Mouse (Mus musculus) spleen, postnatal 36 days (tissue): ENCODE results near the gene Gm20388.

Experiments used
- DNase-seq, 2 experiments: peaks; one replicate each; pipeline ENCODE4 v3.0.0; 2022; ENCODE audit warnings: low spot score in 2 of 2, mixed read lengths in 1 of 2

Gene Gm20388

DNA sequence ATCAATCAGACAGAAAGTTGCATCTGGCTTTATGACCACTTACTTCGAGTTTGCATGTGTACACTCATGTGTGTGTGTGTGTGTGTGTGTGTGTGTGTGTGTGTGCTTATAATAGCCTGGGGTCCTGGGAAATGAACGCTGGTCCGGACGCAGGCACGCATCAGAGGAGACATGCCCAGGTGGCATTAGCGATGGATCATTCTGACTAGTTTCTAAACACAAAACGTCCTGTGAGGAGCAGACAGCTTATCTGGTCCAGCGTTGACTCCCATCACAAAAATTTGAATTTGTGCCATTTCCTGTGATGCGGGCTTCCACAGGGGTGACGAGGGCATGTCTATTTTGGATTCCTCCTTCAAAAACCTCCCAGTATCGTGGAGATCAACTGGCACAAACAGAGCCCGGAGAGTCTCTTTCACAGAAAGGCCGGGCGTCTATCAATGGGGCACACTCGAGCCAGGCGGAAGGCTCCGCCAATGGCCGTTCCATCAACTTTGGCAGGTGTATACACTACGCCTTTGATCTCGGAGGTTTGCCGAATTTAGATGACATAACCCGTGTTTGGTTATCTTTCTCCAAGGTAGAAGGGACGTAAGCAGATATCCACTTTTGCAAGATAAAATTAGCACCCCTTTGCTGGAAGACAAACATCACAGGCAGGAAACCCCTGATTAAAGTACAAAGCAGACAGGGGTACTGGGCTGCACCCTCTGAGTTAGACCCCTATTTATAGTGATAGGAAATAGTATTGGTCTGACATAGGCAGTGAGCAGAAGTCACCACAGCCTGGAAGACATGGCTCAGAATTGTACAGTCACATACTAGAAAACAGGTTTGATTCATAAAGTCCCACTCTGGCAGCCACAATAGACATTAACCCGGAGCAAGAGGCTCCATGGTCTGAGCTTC is 965.6 kb downstream of the Gm20388 start:
- DNase-seq, result no peak

DNA sequence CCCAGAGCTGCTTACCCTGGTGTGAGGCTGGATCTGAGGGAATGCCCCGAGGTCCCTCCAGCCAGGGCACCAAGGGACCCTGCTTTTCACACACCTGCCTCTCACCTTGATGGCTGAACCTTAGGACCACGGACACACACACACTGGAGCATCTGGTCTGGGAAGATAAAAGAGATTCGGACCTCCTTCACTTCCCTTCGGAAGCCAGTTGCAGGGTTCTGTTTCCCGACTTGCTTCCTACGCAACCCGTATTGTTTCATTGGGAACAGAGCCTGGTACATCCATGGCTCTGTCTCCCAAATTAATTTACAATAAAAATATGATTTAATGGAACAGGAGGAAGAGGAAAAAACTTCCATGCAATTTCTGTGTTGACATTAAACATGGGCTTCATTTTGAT is 966.4 kb downstream of the Gm20388 start:
- no peak for DNase-seq

DNA sequence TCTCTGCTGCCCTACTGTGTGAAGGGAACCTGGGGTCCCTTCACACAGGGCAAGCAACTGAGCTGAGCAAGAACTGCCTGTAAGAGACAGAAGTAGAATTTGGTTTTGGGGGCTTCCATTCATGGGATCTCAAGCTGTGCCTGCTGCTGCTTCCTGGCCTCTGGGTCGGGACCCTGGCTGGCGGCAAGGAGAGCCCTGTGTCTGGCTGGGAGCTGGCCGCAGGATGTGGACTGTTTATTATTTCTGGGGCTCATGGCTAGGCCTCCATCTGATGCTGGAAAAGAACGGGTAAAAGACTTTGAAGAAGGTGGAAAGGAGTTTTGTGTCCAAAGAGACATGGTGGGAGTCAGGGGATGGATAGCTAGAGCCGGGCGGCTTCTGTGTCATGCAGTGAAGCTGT is 969.3 kb downstream of the Gm20388 start:
- DNase-seq, result no peak

DNA sequence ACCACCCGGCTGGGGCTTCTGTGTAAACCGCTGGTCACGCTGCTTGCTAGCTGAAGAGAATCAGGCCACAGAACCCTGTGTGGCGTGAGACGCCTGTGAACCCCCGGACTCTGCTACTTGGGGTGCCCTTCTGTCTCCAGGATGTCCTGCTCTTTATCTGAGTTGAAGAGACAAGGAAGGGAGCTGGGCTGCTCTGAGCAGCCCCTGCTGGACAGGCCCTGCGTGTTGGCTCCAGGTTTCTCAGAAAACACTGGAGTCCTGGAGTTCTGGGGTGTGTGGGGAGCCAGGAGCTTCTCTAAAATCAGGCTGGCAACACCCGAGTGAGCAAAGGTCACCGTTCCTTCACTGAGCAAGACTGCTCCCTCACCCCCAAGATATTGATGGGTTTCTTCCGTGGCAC is 971.0 kb downstream of the Gm20388 start:
- no peak for DNase-seq

DNA sequence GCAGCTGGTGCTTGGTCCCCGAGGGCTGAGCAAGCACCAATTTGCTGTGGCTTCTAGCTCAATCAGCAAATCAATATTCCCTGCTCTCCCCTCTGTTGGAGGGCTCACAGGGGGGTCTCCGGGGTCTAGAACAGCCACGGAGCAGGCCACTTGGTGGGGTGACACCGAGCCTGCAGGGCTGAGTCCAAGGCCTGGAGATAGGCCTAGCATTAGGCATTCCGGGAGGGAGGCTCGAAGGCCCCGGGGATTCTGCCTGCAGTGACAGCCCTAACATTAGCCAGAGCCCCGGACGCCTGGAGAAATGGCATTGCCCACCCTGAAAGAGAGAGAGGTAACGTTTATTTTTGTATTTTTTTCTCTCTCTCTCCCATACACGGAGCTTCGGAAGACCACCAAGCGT is 972.0 kb downstream of the Gm20388 start:
- no peak for DNase-seq

DNA sequence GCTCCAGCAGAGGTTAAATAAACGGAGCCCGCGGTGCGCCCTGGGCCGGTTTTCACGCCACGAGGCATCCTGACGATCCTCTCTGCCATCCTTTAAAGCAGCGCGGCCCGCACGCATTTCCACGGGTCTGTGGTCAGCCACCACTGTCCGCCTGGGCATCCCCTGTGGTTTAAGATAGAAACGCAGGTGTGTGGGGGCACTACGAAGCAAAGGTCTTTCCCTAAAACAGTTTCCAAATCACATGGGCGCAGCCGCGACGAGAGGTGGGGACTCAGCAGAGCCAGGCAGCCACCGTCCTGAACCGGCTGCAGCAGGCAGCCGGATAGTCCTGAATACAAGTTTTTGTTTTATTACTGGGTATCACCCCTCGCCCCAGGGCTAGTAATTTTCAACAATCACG is 972.7 kb downstream of the Gm20388 start:
- no peak for DNase-seq

DNA sequence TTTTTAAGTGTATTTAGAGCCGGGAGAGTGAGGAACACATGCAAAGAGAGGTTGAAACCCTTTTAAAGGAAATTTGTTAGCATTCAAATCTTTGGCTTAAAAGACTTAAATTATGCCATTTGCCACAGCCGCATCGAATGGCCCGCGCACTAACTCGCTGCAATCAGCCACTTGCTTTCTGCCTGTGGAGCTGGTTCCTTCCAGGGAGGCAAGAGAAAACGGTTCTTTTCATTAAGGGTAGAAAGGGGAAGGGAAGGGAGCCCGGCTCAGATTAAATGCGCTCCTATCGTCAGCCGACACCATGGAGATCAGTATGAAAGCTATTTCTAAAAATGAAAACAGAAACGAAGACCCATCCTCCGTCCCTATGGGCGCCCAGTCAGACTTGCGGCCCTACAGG is 973.2 kb downstream of the Gm20388 start:
- DNase-seq, result no peak

DNA sequence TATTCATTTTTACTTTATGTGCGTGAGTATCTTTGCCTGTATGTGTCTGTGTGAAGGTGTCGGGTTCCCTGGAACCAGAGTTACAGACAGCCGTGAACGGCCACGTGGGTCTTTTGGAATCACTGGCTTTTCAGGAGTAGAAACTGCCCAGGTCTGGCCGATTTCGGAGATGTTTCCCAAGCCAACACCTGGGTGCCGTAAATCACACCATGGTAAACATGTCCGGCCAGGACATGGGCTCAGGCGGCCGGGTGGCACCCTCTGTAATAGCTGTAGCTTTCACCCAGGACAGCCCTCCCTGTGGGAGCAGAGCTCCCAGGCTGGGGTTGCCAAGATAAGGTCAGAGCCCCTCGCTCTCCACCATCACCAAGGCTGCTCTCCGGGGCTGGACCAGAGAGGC is 974.2 kb downstream of the Gm20388 start:
- no peak for DNase-seq

DNA sequence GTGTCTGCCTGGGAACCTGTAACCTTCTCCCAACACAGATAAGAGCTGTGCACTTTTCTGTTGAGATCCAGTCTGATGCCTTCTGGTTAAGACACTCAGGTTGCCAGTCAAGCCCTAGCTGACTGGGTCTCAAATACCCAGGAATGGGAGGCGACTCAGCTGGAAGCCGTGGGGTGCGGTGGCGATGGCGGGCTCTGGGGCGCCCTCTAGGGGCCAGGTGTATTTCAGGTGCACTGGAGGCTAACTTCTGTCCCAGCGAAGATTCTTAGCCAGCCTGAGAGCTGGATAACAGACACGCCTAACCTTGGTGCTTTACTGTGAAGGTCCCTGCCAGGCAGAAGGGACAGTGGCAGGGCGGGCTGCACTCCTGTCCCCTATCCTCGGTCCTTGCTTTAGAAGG is 976.6 kb downstream of the Gm20388 start:
- no peak for DNase-seq

DNA sequence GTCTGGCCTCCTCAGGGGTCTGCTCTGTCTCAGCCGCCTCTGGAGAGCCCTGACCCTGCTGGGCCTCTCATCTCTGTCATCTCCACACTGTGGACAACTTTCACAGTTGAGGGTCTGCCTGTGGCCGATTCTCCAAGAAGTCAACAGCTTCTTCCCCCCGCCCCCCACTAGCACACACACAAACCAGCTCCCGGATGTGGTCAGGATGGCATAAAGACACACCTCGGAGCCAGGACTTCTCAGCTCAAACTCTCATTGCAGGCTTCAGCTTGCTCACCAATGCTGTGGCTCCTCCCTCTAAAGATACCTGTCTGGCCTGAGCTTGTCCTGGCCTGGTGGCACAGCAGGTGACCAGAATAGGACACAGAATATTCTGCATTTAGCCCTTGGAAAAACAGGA is 977.4 kb downstream of the Gm20388 start:
- DNase-seq, result no peak

DNA sequence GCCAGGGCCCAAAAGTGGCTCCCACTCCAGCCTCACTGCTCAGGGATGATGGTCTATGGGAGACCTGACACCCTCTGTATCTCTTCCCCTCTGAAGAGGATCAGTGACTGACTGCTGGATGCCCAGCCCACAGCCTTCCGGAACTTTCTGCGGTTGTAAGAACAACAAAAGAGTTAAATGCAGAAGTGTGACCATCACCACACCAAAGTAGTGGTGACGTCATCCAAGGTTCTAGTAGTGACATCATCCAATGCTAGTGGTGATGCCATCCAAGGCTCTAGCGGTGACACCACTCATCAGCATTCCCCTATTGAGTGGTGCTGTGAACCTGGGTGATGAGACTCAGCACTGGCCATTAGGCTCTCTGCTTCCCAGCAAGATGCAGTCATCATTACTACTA is 978.5 kb downstream of the Gm20388 start:
- DNase-seq, result no peak

DNA sequence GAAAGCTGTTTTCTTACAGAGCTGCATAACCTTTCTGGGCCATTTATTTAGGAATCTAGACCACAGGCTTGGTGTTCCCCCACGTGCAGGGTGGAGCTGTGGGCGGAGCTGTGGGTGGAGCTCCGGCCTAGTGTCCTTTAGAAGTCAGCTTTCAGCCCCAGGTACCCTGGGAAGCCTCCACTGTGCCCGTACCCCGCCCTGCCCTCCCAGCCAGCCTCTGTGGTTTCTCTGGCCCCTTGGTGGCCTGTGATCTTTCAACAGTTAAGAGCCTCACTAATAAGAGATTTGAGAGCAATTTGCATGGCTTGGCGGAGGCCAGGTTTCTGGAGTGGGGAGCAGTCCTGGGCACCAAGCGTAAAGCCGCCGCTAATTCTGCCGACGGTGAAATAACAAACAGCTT is 979.4 kb downstream of the Gm20388 start:
- no peak for DNase-seq

DNA sequence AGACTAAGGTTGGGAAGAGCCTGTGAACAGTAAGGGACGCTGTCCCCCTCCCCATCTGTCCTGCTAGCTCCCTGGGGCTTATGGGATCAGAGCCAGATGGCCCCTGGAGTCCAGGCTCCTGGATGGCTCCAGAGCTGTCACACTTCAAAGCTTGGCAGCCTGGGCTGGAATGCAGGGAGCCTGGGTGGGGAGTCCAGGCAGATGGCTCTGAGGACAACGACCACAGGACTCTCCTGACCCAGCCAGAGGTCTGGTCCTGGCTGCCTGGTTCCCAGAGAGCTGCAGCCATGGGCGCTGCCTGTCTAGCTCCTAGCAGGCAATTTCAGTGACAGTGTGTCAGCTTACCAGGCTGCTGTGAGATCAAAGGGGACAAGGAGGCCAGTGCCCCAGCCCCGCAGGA is 984.4 kb downstream of the Gm20388 start:
- no peak for DNase-seq

DNA sequence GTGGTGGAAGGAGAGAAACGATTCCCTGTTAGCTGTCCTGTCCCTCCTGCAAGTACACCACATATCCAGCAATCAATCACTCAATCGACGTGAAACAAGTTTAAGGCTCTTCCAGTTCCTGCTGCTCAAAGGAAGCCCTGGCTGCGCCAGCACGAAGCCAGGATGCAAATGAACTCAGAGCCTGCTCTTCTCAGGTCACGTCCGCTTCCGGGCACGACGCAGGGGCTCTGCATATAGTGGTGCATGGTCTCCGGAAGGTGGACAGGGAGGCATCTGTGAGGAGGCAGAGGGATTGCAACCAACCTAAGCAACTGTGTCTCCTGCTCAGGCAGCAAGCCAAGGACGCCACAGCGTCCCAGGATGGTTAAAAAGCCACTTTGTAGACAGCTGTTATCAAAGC is 985.0 kb downstream of the Gm20388 start:
- no peak for DNase-seq

DNA sequence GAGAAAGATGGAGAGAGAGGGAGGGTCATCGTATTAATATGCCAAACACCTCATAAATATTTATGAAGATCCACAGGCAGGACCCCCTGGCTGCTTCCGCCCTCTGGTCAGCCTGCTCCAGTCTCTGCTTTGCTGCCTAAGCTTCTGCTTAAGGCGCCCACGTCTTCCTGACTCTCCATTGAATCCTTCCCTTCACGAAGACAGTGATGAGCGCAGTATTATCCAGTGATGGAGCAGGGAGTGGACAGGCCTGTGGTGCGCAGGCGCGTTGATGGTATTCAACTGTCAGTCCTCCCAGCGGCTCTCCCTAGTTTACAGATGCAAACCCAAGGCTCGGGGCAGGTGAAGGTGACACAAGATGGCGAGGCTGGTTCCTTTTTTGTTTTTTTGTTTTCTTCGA is 985.6 kb downstream of the Gm20388 start:
- no peak for DNase-seq

DNA sequence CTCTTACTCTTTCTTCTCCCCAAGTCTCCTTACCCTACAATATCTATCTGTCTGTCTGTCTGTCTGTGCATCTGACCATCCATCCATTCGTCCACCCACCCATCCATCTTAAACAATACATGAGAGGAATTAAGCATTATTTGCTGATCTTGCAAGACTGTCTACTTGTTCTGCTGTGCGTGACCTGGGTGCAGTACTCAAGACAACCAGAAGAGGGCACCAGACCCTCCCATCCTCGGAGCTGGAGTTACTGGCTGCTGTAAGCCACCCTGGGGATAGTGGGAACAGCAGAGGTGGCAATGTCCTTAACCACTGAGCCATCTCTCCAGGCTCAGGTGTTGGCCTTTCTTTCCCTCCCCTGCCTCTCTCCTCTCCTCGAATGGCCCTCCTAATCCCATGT is 987.4 kb downstream of the Gm20388 start:
- DNase-seq, result no peak

DNA sequence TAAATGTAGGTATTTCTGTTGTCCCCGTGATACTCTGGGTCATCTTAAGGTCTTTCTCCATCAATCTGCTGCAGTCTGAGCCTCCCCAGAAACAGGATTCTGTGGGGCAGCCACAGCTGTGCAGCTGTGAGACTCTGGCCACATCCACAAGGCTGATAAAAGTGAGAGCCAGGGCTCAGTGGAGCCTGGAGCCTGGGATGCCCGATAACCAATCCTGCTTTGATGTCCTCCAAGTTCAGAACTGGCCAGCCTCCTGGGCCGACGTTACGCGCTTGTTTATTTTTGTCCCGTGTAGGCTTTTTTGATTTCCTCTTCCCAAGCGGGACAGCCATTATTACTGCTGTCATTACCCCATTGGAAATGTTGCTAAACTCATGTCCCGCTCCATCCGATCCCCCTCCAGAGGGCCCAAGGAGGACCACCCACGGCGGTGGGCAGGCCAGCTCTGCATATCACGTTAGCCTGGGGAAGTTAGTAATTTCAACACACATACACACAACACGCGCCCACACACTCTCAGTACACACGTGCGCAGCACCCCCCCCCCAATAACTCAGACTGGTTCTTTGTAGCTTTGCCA is 988.3 kb downstream of the Gm20388 start:
- no peak for DNase-seq

DNA sequence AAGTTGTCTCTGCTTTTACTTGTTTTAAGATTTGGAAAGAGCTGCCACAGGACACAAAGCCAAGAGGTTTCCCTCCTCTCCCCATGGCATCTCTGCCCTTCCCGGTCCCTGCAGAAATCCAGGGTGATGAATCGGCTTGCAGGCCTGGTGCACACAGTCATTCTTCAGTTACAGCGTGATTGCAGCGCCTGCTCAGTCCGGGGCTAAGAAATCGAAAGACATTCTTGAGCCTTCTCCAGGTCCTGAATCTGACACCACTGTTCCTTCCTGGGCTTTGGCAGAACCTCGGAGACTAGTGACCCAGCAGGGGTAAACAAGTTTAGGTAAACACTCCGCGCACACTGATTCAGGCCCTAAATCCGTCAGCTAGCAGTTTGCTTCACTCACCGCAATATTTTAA is 991.7 kb downstream of the Gm20388 start:
- DNase-seq, result no peak

DNA sequence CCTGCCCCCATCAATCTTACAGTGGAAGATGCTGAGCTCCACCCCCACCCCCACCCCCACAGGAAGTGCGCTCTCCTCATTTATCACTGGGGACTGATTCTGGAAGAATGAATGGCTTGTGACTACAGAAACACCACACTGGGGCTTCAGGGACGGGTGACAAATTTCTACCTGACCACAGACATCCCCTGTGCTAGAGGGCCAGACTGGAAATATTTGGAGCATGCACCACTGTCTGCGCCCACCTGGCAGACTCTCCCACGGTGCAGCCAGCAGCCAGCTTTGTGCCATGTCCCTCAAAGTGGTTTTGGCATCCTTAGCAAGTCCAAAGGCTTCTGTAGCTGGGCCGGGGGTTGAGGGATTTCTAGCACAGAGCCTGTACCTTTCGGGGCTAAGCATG is 997.0 kb downstream of the Gm20388 start:
- no peak for DNase-seq

DNA sequence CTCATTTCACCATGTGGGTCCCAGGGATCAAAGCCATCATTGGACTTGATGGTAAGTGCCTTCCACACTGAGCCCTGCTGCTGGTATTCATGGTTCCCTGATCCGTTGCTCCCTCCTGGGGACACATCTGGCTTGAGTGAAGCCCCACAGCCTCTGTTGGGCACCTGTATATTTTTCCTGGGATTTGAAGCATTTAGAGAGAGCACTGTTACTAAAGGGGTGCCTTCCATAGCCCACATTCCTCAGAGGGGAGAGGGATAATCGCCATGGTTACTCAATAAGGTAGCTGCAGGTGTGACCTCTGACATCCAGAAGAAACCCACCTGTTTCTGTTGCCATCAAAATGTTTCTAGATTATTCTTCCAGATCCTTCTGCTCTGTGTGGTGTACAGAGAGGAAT is 1000.3 kb downstream of the Gm20388 start:
- no peak for DNase-seq

DNA sequence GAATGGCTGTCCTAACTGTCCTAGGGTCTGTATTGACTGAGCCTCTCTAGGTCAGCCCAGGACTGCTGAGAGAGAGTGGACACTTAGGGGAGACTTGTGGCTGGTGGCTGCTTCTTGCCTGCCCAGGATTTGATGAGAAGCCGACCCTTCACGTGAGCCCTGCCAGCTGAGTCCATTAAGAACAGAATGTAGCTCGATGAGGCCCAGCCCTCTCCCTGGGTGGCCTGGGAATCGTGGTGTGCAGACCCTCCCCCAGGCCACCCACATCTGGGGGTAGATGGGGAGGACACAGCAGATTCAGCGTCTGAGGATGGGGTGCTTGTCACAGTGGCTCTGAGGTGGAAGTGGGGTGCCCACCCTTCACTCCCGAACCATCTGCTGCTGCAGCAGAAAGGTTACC is 1001.8 kb downstream of the Gm20388 start:
- no peak for DNase-seq

DNA sequence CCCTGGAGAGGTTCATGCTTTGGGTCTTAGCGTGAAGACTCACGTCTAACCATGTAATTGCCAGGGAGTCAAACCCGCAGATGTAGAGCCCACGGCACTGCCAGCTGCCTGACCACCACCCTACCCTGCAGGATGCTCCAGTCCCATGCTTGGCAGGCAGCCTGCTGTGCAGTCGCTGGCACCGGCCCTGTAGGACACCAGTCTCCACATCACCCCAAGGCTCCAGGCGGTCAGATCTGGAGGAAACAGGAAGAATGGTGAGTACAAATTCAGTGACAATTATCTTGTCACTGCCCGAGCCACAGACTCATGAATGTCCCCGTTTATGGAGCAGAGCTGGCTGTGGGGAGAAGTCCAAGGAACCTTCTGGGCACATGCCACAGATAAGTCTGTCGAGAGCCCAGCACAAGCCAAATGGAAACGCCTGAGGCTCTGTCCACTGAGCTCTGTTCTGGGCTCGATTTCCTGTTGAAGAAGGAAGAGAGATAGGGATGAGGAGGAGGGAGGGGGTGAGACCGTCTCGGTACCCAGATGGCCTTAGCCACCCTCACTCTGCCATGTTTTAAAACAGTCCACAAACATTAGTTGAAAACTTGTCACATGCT is 1006.3 kb downstream of the Gm20388 start:
- no peak for DNase-seq

DNA sequence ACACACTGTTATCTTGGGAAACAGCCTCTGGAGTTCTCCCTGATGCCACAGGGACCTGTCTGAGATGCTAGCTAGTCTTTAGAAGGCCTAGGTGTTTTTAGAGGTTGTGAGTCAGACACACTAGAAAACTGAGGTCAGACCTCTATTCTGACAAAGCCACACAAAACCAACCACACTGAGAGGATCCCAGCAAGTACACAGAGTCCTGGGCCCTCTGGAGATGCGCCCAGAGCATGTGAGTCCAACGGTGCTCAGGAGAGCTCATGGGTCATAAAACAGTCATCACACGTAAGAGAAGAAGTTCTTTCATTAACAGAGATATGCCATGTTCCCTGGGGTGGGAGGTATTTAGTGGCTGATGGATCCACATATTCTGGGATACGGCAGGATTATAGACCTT is 1009.9 kb downstream of the Gm20388 start:
- no peak for DNase-seq
